Mouse (Mus musculus): ENCODE results near the gene Ascl1. TPM values are rescaled to one million over a fixed set of nuclear protein-coding genes. Genes with fewer than 3 reads are reported as not detected.

The Ascl1 gene
- polyA plus RNA-seq, 1 experiment, result not detected

- Histone ChIP-seq H3K4me3 (ENCODE audit: control insufficient read depth, low read depth, low read length) (no peak overlapping the region), H3K27me3 (ENCODE audit: control insufficient read depth, insufficient read depth, low read length) (no peaks in the 10 kb centered on the region), H3K4me1 (ENCODE audit: control insufficient read depth, insufficient read depth, low read length) (peaks cover 2% of the 10 kb centered on the region; the same call in 1 of the 2 replicates), H3K27ac (ENCODE audit: control insufficient read depth, insufficient read depth, low read depth, low read length) (no peak overlapping the region), H3K36me3 (ENCODE audit: control insufficient read depth, insufficient read depth, low read length) (no peaks in the 10 kb centered on the region)
- TF ChIP-seq CTCF (IDR thresholded peaks at IDR 0.05; ENCODE audit: control insufficient read depth, insufficient read depth, insufficient replicate concordance, low read depth, low read length) (no peak), POLR2A (IDR thresholded peaks at IDR 0.05; ENCODE audit: control insufficient read depth, low read depth, low read length) (no peak)
These were observed 7.5 kb downstream of the Ascl1 start for GRCm38 (mm10) chr10:87485721-87486620.

- no peak overlapping the region for H3K4me3 ChIP-seq (ENCODE audit: control insufficient read depth, low read depth, low read length)
- H3K4me1 ChIP-seq (ENCODE audit: control insufficient read depth, insufficient read depth, low read length), result peaks cover 2% of the 10 kb centered on the region; the same call in 1 of the 2 replicates
- H3K36me3 ChIP-seq (ENCODE audit: control insufficient read depth, insufficient read depth, low read length), result no peaks in the 10 kb centered on the region
- no peaks in the 10 kb centered on the region for H3K27me3 ChIP-seq (ENCODE audit: control insufficient read depth, insufficient read depth, low read length)
- no peak overlapping the region for H3K27ac ChIP-seq (ENCODE audit: control insufficient read depth, insufficient read depth, low read depth, low read length)
- no peak for TF ChIP-seq POLR2A (IDR thresholded peaks at IDR 0.05; ENCODE audit: control insufficient read depth, low read depth, low read length)
These were observed 8.4 kb downstream of the Ascl1 start for GRCm38 (mm10) chr10:87484831-87485720.

- no peaks in the 10 kb centered on the region for H3K4me1 ChIP-seq (ENCODE audit: control insufficient read depth, insufficient read depth, low read length)
- no peak overlapping the region for H3K27ac ChIP-seq (ENCODE audit: control insufficient read depth, insufficient read depth, low read depth, low read length)
- H3K4me3 ChIP-seq (ENCODE audit: control insufficient read depth, low read depth, low read length), result no peak overlapping the region
- no peaks in the 10 kb centered on the region for H3K27me3 ChIP-seq (ENCODE audit: control insufficient read depth, insufficient read depth, low read length)
- TF ChIP-seq CTCF (IDR thresholded peaks at IDR 0.05; ENCODE audit: control insufficient read depth, insufficient read depth, insufficient replicate concordance, low read depth, low read length) (no peak), POLR2A (IDR thresholded peaks at IDR 0.05; ENCODE audit: control insufficient read depth, low read depth, low read length) (no peak)
- no peaks in the 10 kb centered on the region for H3K36me3 ChIP-seq (ENCODE audit: control insufficient read depth, insufficient read depth, low read length)
These were observed 15.6 kb downstream of the Ascl1 start for GRCm38 (mm10) chr10:87477895-87478294.

- Histone ChIP-seq H3K27me3 (ENCODE audit: control insufficient read depth, insufficient read depth, low read length) (no peaks in the 10 kb centered on the region), H3K27ac (ENCODE audit: control insufficient read depth, insufficient read depth, low read depth, low read length) (no peak overlapping the region), H3K36me3 (ENCODE audit: control insufficient read depth, insufficient read depth, low read length) (no peaks in the 10 kb centered on the region), H3K4me3 (ENCODE audit: control insufficient read depth, low read depth, low read length) (no peak overlapping the region), H3K4me1 (ENCODE audit: control insufficient read depth, insufficient read depth, low read length) (no peaks in the 10 kb centered on the region)
- TF ChIP-seq CTCF (IDR thresholded peaks at IDR 0.05; ENCODE audit: control insufficient read depth, insufficient read depth, insufficient replicate concordance, low read depth, low read length) (no peak), POLR2A (IDR thresholded peaks at IDR 0.05; ENCODE audit: control insufficient read depth, low read depth, low read length) (no peak)
These were observed 18.5 kb downstream of the Ascl1 start for GRCm38 (mm10) chr10:87474971-87475370.

GRCm38 (mm10) chr10:87473475-87474131, 19.9 kb downstream of the Ascl1 start:
- no peak overlapping the region for H3K27ac ChIP-seq (ENCODE audit: control insufficient read depth, insufficient read depth, low read depth, low read length)
- no peak for TF ChIP-seq POLR2A (IDR thresholded peaks at IDR 0.05; ENCODE audit: control insufficient read depth, low read depth, low read length)
- TF ChIP-seq CTCF (IDR thresholded peaks at IDR 0.05; ENCODE audit: control insufficient read depth, insufficient read depth, insufficient replicate concordance, low read depth, low read length), result no peak
- H3K36me3 ChIP-seq (ENCODE audit: control insufficient read depth, insufficient read depth, low read length), result no peaks in the 10 kb centered on the region
- H3K4me1 ChIP-seq (ENCODE audit: control insufficient read depth, insufficient read depth, low read length), result no peaks in the 10 kb centered on the region
- no peak overlapping the region for H3K4me3 ChIP-seq (ENCODE audit: control insufficient read depth, low read depth, low read length)
- no peaks in the 10 kb centered on the region for H3K27me3 ChIP-seq (ENCODE audit: control insufficient read depth, insufficient read depth, low read length)

GRCm38 (mm10) chr10:87450777-87451176, 42.7 kb downstream of the Ascl1 start:
- H3K27ac ChIP-seq (ENCODE audit: control insufficient read depth, insufficient read depth, low read depth, low read length), result no peak overlapping the region

More at GRCm38 (mm10) chr10:87450777-87451176, 42.7 kb downstream of the Ascl1 start:
- no peak for TF ChIP-seq POLR2A (IDR thresholded peaks at IDR 0.05; ENCODE audit: control insufficient read depth, low read depth, low read length)
- no peak for TF ChIP-seq CTCF (IDR thresholded peaks at IDR 0.05; ENCODE audit: control insufficient read depth, insufficient read depth, insufficient replicate concordance, low read depth, low read length)
- H3K27me3 ChIP-seq (ENCODE audit: control insufficient read depth, insufficient read depth, low read length), result no peaks in the 10 kb centered on the region
- no peaks in the 10 kb centered on the region; the same call in 1 of the 2 replicates for H3K4me1 ChIP-seq (ENCODE audit: control insufficient read depth, insufficient read depth, low read length)
- H3K4me3 ChIP-seq (ENCODE audit: control insufficient read depth, low read depth, low read length), result no peak overlapping the region
- H3K36me3 ChIP-seq (ENCODE audit: control insufficient read depth, insufficient read depth, low read length), result no peaks in the 10 kb centered on the region
